Mouse (Mus musculus): ENCODE results near the gene Olfr237-ps1. TPM values are rescaled to one million over a fixed set of nuclear protein-coding genes. Genes with fewer than 3 reads are reported as not detected.

Olfr237-ps1 gene
- polyA plus RNA-seq, 1 experiment from 2014 or later = not detected

DNA sequence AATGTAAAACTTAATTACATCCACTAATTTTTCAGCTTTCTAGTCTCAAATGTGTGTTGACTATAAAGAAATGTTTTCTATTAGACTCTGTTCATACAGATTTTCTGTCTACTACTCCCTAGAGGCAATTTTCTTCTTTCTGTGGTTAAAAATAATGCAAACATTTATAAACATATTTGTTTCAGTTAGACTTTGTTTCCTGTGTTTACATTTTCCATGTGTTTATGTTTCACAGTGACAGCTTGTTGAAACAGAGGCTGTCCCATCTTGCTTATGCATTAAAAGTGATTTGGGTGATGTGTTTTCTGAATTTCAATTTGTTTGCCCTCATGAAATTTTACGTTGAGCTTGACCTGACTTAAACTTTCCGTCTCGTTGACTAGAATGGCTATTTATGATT is 44.6 kb downstream of the Olfr237-ps1 start:
- no peak for ATAC-seq (ENCODE audit: low FRiP score, low TSS enrichment)
- no peaks in the 10 kb centered on the region for H3K9me3 ChIP-seq (ENCODE audit: control insufficient read depth, low read length)
- 90% methylated on average over 3 of the region's 3 CpGs for WGBS

DNA sequence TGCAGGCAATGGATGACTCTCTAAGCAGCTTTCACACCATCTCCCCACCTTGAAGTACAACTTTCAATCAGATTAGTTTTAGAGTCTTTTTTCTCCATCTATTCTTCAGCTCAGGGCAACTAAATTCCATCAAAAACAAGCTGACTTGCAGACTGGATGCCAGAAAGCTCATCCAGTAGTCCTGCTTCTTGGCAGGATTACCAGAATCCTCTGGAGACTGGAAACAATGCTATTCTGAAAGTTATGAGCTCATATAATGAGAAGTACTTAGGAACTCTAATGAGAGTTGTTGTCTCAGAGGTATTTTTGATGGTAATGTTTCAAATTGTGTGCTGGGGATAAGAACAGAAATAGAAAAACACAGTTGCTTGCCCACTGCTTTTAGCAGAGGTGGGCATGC is 50.4 kb downstream of the Olfr237-ps1 start, which contains the start of gene Olfr435:
Olfr435 (plus strand) TSS at position 366 of the 400 bp plus-strand sequence.
- ATAC-seq (ENCODE audit: low FRiP score, low TSS enrichment) (no peak), DNase-seq (no peak)
- Histone ChIP-seq H3K4me3 (replicated peaks; ENCODE audit: low read depth, low read length) (no peak within 1 kb of the TSS), H3K36me3 (ENCODE audit: control insufficient read depth, insufficient read depth, low read length) (no peaks in the 10 kb centered on the region), H3K27me3 (ENCODE audit: control insufficient read depth, insufficient read depth, low read length) (no peaks in the 10 kb centered on the region), H3K9ac (replicated peaks; ENCODE audit: low read length) (no peak within 1 kb of the TSS), H3K4me2 (ENCODE audit: low read length) (no peak within 1 kb of the TSS), H3K27ac (replicated peaks; ENCODE audit: low read depth, low read length) (no peak within 1 kb of the TSS), H3K9me3 (ENCODE audit: control insufficient read depth, low read length) (no peaks in the 10 kb centered on the region), H3K4me1 (ENCODE audit: control insufficient read depth, insufficient read depth, low read length) (no peaks in the 10 kb centered on the region)

More for the DNA sequence above, 44.6 kb downstream of the Olfr237-ps1 start:
- Histone ChIP-seq H3K9ac (replicated peaks; ENCODE audit: low read length) (no peak overlapping the region), H3K27me3 (ENCODE audit: control insufficient read depth, insufficient read depth, low read length) (no peaks in the 10 kb centered on the region), H3K4me2 (ENCODE audit: low read length) (no peak overlapping the region), H3K27ac (replicated peaks; ENCODE audit: low read depth, low read length) (no peak overlapping the region), H3K4me3 (replicated peaks; ENCODE audit: low read depth, low read length) (no peak overlapping the region), H3K4me1 (ENCODE audit: control insufficient read depth, insufficient read depth, low read length) (no peaks in the 10 kb centered on the region), H3K36me3 (ENCODE audit: control insufficient read depth, insufficient read depth, low read length) (no peaks in the 10 kb centered on the region)
- DNase-seq = no peak

DNA sequence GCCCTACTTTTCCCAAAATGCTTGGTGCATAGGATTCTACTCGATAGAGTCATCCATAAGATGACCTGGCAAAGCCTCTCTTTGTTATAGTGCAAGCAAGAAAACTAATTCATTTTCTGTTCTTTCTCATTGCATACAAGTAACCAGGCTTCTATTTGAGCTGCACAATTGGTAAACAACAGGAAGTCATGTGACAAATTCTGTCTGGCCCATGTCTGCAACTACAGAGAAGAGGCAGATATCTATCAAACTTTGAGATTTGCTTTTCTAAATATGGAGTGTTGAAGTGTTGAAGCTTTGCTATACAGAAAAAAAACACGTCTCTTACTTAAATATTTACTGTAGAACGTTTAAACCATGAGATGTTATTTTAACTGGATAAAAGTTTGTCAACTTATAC is 51.7 kb downstream of the Olfr237-ps1 start:
- no peak for DNase-seq
- no peaks in the 10 kb centered on the region for H3K27me3 ChIP-seq (ENCODE audit: control insufficient read depth, insufficient read depth, low read length)
- H3K9me3 ChIP-seq (ENCODE audit: control insufficient read depth, low read length) = no peaks in the 10 kb centered on the region
- H3K4me2 ChIP-seq (ENCODE audit: low read length) = no peak overlapping the region
- H3K9ac ChIP-seq (replicated peaks; ENCODE audit: low read length) = no peak overlapping the region
- no peaks in the 10 kb centered on the region for H3K4me1 ChIP-seq (ENCODE audit: control insufficient read depth, insufficient read depth, low read length)
- no peak overlapping the region for H3K4me3 ChIP-seq (replicated peaks; ENCODE audit: low read depth, low read length)
- ATAC-seq (ENCODE audit: low FRiP score, low TSS enrichment) = no peak
- 86% methylated on average over 3 of the region's 3 CpGs for WGBS
- H3K36me3 ChIP-seq (ENCODE audit: control insufficient read depth, insufficient read depth, low read length) = no peaks in the 10 kb centered on the region
- no peak overlapping the region for H3K27ac ChIP-seq (replicated peaks; ENCODE audit: low read depth, low read length)

DNA sequence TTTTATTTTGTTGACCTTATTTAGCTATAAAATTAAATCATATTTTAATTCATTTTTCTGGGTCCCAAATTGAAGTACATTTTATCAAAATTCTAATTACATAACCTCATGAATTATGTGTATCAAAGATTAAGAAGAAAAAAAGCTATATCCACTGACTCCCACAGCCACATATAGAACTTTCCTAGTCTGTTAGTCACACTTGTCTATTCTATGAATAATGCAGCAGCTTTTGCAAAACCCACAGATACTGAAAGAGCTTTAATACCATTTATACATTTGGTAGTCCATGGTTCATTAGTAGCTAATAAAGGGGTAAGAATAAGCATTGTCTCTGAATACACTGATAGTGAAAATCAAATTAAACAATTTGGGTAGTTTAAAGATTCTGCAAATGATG is 56.4 kb downstream of the Olfr237-ps1 start:
- Histone ChIP-seq H3K4me3 (replicated peaks; ENCODE audit: low read depth, low read length) (no peak overlapping the region), H3K9me3 (ENCODE audit: control insufficient read depth, low read length) (no peaks in the 10 kb centered on the region), H3K4me2 (ENCODE audit: low read length) (no peak overlapping the region), H3K4me1 (ENCODE audit: control insufficient read depth, insufficient read depth, low read length) (no peaks in the 10 kb centered on the region), H3K36me3 (ENCODE audit: control insufficient read depth, insufficient read depth, low read length) (no peaks in the 10 kb centered on the region), H3K9ac (replicated peaks; ENCODE audit: low read length) (no peak overlapping the region), H3K27me3 (ENCODE audit: control insufficient read depth, insufficient read depth, low read length) (no peaks in the 10 kb centered on the region), H3K27ac (replicated peaks; ENCODE audit: low read depth, low read length) (no peak overlapping the region)
- ATAC-seq (ENCODE audit: low FRiP score, low TSS enrichment) (no peak), DNase-seq (no peak)

DNA sequence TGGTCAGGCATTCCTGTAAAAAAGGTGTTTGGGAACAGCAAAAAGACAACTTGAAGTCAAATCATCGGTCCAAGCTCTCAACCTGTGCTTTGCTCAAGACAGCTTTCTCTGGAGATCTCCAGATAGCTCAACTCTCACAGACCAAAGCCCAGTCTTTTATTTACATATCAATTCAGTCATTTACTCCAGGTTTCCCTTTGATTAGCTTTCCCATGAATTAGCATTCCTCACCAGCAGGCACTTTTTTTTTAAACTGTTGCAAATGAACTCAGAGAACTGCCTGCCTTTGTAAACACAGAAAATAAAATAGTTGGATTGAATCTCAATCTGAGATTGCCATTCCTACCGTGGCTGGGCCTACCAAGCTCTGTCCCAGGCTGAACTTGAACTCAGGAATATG is 59.0 kb downstream of the Olfr237-ps1 start:
- peak; percentile 1 for DNase-seq

More for the DNA sequence above, 59.0 kb downstream of the Olfr237-ps1 start:
- H3K27ac ChIP-seq (replicated peaks; ENCODE audit: low read depth, low read length) = no peak overlapping the region
- no peak overlapping the region for H3K4me2 ChIP-seq (ENCODE audit: low read length)
- no peak for ATAC-seq (ENCODE audit: low FRiP score, low TSS enrichment)
- H3K4me1 ChIP-seq (ENCODE audit: control insufficient read depth, insufficient read depth, low read length) = no peaks in the 10 kb centered on the region
- 50% methylated on average over 2 of the region's 2 CpGs for WGBS
- no peak overlapping the region for H3K9ac ChIP-seq (replicated peaks; ENCODE audit: low read length)
- H3K36me3 ChIP-seq (ENCODE audit: control insufficient read depth, insufficient read depth, low read length) = no peaks in the 10 kb centered on the region
- H3K4me3 ChIP-seq (replicated peaks; ENCODE audit: low read depth, low read length) = no peak overlapping the region
- no peaks in the 10 kb centered on the region for H3K9me3 ChIP-seq (ENCODE audit: control insufficient read depth, low read length)
- H3K27me3 ChIP-seq (ENCODE audit: control insufficient read depth, insufficient read depth, low read length) = no peaks in the 10 kb centered on the region

Other genes with a start within 250 kb of the Olfr237-ps1 start
- gene Olfr447, start 237.7 kb upstream of the Olfr237-ps1 start, polyA plus RNA-seq (2014; fragmentation: Nextera tagmentation; extraction: Ambion mirVana) = not detected in 2 replicates
- gene Olfr446, start 225.2 kb upstream of the Olfr237-ps1 start, polyA plus RNA-seq (2014; fragmentation: Nextera tagmentation; extraction: Ambion mirVana) = not detected in 2 replicates
- gene Olfr444, start 197.5 kb upstream of the Olfr237-ps1 start, polyA plus RNA-seq (2014; fragmentation: Nextera tagmentation; extraction: Ambion mirVana) = not detected in 2 replicates
- not detected in 2 replicates for gene Olfr441, start 40.2 kb upstream of the Olfr237-ps1 start, polyA plus RNA-seq (2014; fragmentation: Nextera tagmentation; extraction: Ambion mirVana)
- not detected in 2 replicates for gene Olfr437, start 16.7 kb downstream of the Olfr237-ps1 start, polyA plus RNA-seq (2014; fragmentation: Nextera tagmentation; extraction: Ambion mirVana)
- not detected in 2 replicates for gene Olfr13, start 25.6 kb downstream of the Olfr237-ps1 start, polyA plus RNA-seq (2014; fragmentation: Nextera tagmentation; extraction: Ambion mirVana)
- not detected in 2 replicates for gene Olfr435, start 50.6 kb downstream of the Olfr237-ps1 start, polyA plus RNA-seq (2014; fragmentation: Nextera tagmentation; extraction: Ambion mirVana)
- gene Olfr434, start 66.5 kb downstream of the Olfr237-ps1 start, polyA plus RNA-seq (2014; fragmentation: Nextera tagmentation; extraction: Ambion mirVana) = not detected in 2 replicates
- gene Olfr47, start 85.0 kb downstream of the Olfr237-ps1 start, polyA plus RNA-seq (2014; fragmentation: Nextera tagmentation; extraction: Ambion mirVana) = not detected in 2 replicates
- 0.89 and 2.6 TPM in 2 replicates for gene Arhgef5, start 119.0 kb downstream of the Olfr237-ps1 start, polyA plus RNA-seq (2014; fragmentation: Nextera tagmentation; extraction: Ambion mirVana)
- not detected in 2 replicates for gene Nobox, start 163.0 kb downstream of the Olfr237-ps1 start, polyA plus RNA-seq (2014; fragmentation: Nextera tagmentation; extraction: Ambion mirVana)

Measured in midbrain, embryonic 14.5 days (tissue).